Mouse (Mus musculus): Measurements from ENCODE around the gene Rab6b. TPM values are rescaled to one million over a fixed set of nuclear protein-coding genes. Genes with fewer than 3 reads are reported as not detected.

The Rab6b gene
- polyA plus RNA-seq, 1 experiment = not detected

DNA sequence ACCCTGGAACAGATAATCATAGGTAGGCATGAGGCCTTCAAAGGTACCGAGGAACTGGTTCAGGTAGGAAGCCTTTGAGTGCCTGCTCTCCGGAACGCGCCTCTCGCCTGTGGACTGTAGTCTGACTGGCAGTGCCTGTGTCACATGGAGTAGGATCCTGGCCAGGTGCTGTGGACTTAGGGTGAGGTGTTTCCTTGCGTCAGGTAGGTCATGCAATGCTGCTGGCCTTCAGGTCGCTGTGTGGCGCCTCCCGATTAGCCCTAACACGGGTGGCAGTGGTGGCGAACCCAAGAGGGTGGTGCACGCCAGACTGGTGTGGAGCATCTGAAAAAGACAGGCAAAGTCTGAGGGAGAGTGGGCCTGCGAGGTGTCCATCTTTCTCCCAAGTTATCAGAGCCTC lies 3.3 kb downstream of the Rab6b start:
- Histone ChIP-seq H3K4me3 (replicated peaks) (no peak overlapping the region), H3K4me1 (peaks cover 16% of the 10 kb centered on the region), H3K27me3 (replicated peaks) (peaks cover 86% of the 10 kb centered on the region), H3K9me3 (no peaks in the 10 kb centered on the region), H3K36me3 (replicated peaks; ENCODE audit: low read length) (no peaks in the 10 kb centered on the region)
- TF ChIP-seq GATA1 (IDR thresholded peaks at IDR 0.05; ENCODE audit: borderline replicate concordance, low read length) = no peak
- no peak for TF ChIP-seq FLI1 (IDR thresholded peaks at IDR 0.05; ENCODE audit: low read length)

DNA sequence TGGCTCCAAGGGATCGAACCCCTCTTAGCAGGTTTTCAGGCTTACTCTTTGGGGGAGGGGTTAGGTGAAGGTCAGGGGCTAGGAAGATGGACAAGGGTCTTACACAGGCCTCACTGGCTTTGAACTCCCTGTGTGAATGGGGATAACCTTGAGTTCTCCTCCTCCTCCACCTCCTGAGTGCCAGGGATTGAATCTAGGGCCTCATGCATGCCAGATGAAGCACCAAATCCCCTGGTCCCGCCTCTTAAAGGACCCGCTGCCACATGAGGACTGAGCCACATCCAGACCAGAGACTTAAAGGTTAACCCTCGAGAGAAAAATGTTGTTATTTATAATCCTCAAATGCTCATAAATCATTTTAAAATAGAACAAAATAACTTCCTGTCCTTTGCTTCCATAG lies 5.4 kb downstream of the Rab6b start:
- Histone ChIP-seq H3K9me3 (no peaks in the 10 kb centered on the region), H3K36me3 (replicated peaks; ENCODE audit: low read length) (no peaks in the 10 kb centered on the region), H3K27me3 (replicated peaks) (peaks cover 79% of the 10 kb centered on the region), H3K4me1 (peaks cover 7% of the 10 kb centered on the region), H3K4me3 (replicated peaks) (no peak overlapping the region)
- no peak for TF ChIP-seq GATA1 (IDR thresholded peaks at IDR 0.05; ENCODE audit: borderline replicate concordance, low read length)
- TF ChIP-seq FLI1 (IDR thresholded peaks at IDR 0.05; ENCODE audit: low read length) = no peak

DNA sequence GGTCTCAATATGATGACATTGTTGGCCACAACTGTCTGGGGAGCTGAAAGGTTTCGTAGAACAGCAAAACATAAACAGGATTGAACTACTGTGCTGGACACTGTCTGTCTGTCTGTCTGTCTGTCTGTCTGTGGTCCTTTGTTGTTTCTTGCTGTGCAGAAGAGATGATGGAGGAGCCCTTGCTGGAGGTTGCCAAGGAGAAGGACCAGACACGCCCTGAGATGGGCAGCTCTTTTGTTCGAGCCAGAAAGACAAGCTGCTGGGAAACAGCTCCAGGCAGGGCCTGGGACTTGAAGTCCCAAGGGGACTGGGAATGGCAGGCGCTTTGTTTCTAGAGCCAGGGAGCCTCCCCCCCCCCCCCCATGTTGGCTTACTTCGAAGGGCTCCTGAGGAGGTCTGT lies 5.9 kb downstream of the Rab6b start:
- Histone ChIP-seq H3K9me3 (no peaks in the 10 kb centered on the region), H3K27me3 (replicated peaks) (peaks cover 75% of the 10 kb centered on the region), H3K4me3 (replicated peaks) (no peak overlapping the region), H3K36me3 (replicated peaks; ENCODE audit: low read length) (no peaks in the 10 kb centered on the region), H3K4me1 (peaks cover 1% of the 10 kb centered on the region; the same call in 1 of the 2 replicates)
- no peak for TF ChIP-seq GATA1 (IDR thresholded peaks at IDR 0.05; ENCODE audit: borderline replicate concordance, low read length)
- TF ChIP-seq FLI1 (IDR thresholded peaks at IDR 0.05; ENCODE audit: low read length) = no peak

DNA sequence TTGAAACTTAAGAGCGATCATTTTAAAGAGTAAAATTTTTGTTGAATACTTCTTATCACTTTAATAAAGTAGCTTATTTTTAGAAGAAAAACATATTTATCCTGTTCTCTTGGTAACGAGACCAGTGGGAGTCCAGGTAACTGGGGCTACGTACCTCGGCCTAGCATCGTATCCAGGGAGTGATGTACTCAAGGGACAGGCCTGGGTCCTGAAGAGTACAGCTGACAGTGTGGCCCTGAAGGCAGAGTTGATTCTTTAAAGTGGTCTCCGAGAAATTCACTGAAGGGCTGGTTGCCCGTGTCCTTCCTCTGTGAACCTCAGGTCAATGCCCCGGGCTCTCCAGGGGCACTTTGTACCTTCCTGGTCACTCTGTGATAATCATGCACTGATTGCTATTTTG lies 6.4 kb downstream of the Rab6b start:
- no peak overlapping the region for H3K4me3 ChIP-seq (replicated peaks)
- TF ChIP-seq GATA1 (IDR thresholded peaks at IDR 0.05; ENCODE audit: borderline replicate concordance, low read length) = no peak
- no peak for TF ChIP-seq FLI1 (IDR thresholded peaks at IDR 0.05; ENCODE audit: low read length)
- peaks cover 71% of the 10 kb centered on the region for H3K27me3 ChIP-seq (replicated peaks)
- no peaks in the 10 kb centered on the region for H3K4me1 ChIP-seq
- H3K9me3 ChIP-seq = no peaks in the 10 kb centered on the region
- H3K36me3 ChIP-seq (replicated peaks; ENCODE audit: low read length) = no peaks in the 10 kb centered on the region

DNA sequence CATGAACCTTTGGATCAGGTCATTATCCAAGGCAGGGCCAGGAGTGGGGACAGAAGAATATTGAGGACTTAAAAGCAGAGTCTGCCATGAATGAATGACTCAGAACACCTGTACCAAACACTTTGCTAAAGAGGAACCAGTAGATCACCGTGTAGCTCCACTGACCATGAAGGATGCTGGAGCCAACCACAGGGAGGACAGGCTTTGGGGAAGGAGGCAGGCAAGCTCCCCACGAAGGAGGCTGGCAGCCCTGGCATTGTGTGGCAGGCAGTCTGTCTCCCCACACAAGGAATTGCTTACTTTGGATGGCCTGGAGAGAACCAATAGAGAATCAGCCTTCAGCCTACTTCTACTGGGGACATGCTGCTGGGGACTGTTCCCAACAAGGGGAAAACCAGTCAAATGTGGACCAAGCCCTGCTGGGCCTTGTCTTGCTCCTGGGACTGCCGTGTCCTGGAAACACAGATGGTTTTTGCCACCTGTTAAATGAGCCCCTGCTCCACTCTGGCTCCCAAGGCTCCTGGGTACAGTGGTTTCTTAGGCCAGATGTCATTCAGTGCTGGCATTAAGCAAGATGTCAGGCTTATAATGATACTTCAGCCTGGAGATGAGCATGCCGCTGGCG lies 7.2 kb downstream of the Rab6b start:
- Histone ChIP-seq H3K4me3 (replicated peaks) (no peak overlapping the region), H3K9me3 (no peaks in the 10 kb centered on the region), H3K27me3 (replicated peaks) (peaks cover 63% of the 10 kb centered on the region), H3K4me1 (no peaks in the 10 kb centered on the region), H3K36me3 (replicated peaks; ENCODE audit: low read length) (no peaks in the 10 kb centered on the region)
- no peak for TF ChIP-seq FLI1 (IDR thresholded peaks at IDR 0.05; ENCODE audit: low read length)
- no peak for TF ChIP-seq GATA1 (IDR thresholded peaks at IDR 0.05; ENCODE audit: borderline replicate concordance, low read length)

DNA sequence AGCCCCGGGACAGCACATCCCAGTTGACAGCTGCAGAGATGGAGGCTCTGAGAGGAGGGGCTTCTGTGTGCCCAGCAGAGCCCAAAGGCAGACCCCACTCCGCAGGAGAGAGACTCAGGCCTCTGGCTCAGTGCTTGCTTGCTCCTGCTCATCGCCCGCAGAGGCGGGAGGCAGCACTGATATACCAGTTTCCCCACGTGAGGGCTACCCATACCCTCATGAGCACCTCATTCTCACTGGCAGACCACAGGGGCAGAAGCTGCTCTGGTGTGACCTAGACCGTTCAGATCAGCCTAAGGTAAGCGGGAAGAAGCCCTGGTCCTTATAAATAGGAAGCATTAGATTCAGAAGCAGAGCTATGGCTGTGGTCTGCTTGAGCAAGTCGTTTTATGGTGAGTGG lies 8.2 kb downstream of the Rab6b start:
- Histone ChIP-seq H3K9me3 (no peaks in the 10 kb centered on the region), H3K27me3 (replicated peaks) (peaks cover 52% of the 10 kb centered on the region), H3K36me3 (replicated peaks; ENCODE audit: low read length) (no peaks in the 10 kb centered on the region), H3K4me1 (no peaks in the 10 kb centered on the region), H3K4me3 (replicated peaks) (no peak overlapping the region)
- TF ChIP-seq FLI1 (IDR thresholded peaks at IDR 0.05; ENCODE audit: low read length) (no peak), GATA1 (IDR thresholded peaks at IDR 0.05; ENCODE audit: borderline replicate concordance, low read length) (no peak)

DNA sequence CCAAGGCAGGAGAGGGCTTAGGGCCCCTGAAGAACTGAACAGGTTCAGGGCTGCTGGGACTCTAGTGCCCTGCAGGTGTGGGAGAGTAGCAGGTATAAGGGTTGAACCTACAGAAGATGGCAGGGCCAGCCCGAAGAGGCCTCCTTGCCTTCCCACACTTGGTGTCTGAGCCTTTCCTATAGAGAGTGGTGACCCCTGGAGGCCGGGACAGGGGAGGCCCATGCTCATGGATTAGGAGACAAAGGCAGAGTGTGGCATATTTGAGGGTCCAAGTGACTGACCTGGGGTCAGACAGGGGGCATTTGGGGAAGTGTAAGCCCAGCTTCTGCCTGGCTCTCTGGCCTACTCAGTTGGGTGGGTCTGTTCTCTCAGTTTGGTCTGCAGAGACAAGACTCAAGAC lies 8.6 kb downstream of the Rab6b start:
- Histone ChIP-seq H3K9me3 (no peaks in the 10 kb centered on the region), H3K27me3 (replicated peaks) (peaks cover 49% of the 10 kb centered on the region), H3K4me3 (replicated peaks) (no peak overlapping the region), H3K4me1 (no peaks in the 10 kb centered on the region), H3K36me3 (replicated peaks; ENCODE audit: low read length) (no peaks in the 10 kb centered on the region)
- no peak for TF ChIP-seq FLI1 (IDR thresholded peaks at IDR 0.05; ENCODE audit: low read length)
- TF ChIP-seq GATA1 (IDR thresholded peaks at IDR 0.05; ENCODE audit: borderline replicate concordance, low read length) = no peak

DNA sequence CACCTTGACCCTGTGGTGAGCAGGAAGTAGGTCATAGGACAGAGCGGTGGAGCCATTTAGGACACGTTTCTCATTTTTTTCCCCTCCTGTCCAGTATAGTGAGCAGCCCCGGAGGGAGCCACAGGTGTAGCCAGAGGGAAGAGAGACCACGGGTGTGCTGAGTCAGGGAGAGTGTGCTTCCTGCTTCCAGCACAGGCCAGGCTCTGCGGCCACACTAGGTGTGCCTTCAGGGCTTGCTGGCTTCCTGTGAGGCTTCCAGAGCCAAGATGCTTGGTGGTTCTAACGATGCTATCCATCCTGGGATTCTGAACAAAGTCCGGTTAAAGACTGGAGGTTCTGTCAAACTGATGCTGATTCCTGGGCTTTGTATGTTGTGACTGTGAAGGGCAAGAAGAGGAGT lies 10.0 kb downstream of the Rab6b start:
- TF ChIP-seq GATA1 (IDR thresholded peaks at IDR 0.05; ENCODE audit: borderline replicate concordance, low read length) (no peak), FLI1 (IDR thresholded peaks at IDR 0.05; ENCODE audit: low read length) (no peak)

DNA sequence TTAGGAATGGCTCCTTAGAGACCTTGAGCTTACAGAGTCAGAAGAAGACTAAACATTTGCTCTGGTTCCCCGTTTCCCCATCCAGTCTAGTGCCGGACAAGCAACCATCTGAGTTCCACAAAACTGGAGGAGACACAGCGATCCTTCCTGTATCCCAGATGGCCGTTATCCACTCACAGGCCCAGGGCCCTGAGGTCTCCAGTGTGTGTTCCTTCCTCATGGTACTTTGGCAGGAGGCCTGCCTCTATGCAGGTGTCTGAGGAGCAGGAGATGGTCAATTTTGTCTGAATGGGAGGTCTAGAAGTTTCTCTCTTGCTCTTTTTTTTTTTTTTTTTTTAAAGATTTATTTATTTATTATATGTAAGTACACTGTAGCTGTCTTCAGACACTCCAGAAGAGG lies 13.2 kb downstream of the Rab6b start:
- no peaks in the 10 kb centered on the region for H3K4me1 ChIP-seq
- H3K36me3 ChIP-seq (replicated peaks; ENCODE audit: low read length) = no peaks in the 10 kb centered on the region
- peaks cover 24% of the 10 kb centered on the region for H3K27me3 ChIP-seq (replicated peaks)
- 0 out of 2 replicates have a peak, but pooled peaks cover 3% of the 10 kb centered on the region for H3K9me3 ChIP-seq
- TF ChIP-seq FLI1 (IDR thresholded peaks at IDR 0.05; ENCODE audit: low read length) (no peak), GATA1 (IDR thresholded peaks at IDR 0.05; ENCODE audit: borderline replicate concordance, low read length) (no peak)
- H3K4me3 ChIP-seq (replicated peaks) = no peak overlapping the region

More for the DNA sequence above, 10.0 kb downstream of the Rab6b start:
- Histone ChIP-seq H3K9me3 (no peaks in the 10 kb centered on the region), H3K27me3 (replicated peaks) (peaks cover 45% of the 10 kb centered on the region), H3K4me1 (no peaks in the 10 kb centered on the region), H3K36me3 (replicated peaks; ENCODE audit: low read length) (no peaks in the 10 kb centered on the region), H3K4me3 (replicated peaks) (no peak overlapping the region)

DNA sequence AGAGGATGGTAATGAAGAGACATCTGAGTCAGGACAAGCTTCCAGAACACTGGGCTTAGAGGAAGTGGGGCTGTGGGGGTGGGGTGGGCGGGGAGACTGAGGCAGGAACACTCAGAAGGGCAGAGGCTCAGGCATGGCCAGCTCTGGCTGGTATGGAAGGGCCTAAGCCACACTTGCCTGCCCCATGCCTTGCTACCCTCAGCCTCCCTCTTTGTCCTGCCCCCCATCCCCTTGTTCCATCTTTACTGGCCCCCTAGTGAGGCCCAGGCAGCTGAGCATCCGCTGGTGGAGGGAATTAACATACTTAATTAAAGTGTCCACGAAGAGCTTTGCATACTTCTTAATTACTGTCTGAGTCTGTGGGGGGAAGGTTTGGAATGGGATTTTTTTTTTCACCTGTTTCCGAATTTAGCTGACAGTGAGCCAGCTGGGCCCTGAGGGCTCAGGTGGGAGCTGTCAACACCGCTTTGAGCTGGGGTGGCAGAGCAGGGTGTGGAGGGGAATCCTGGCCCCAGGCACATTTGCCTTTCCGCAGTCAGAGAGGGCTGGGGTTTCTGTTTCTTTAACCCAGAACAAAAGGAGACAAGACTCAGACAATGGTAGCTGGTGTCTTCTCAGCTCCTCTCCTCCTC lies 22.0 kb downstream of the Rab6b start:
- peaks cover 15% of the 10 kb centered on the region for H3K27me3 ChIP-seq (replicated peaks)
- H3K9me3 ChIP-seq = 0 out of 2 replicates have a peak, but pooled peaks cover 2% of the 10 kb centered on the region
- no peak overlapping the region for H3K4me3 ChIP-seq (replicated peaks)
- no peak for TF ChIP-seq FLI1 (IDR thresholded peaks at IDR 0.05; ENCODE audit: low read length)
- no peak for TF ChIP-seq GATA1 (IDR thresholded peaks at IDR 0.05; ENCODE audit: borderline replicate concordance, low read length)
- H3K36me3 ChIP-seq (replicated peaks; ENCODE audit: low read length) = no peaks in the 10 kb centered on the region
- peaks cover 7% of the 10 kb centered on the region; the same call in 1 of the 2 replicates for H3K4me1 ChIP-seq
